Mouse (Mus musculus) retina, adult 2 months (tissue): ENCODE data around the gene Blzf1.

ENCODE experiments used
- DNase-seq: peaks from one replicate; pipeline ENCODE4 v3.0.0-alpha.2; 2012; ENCODE audit warnings: low read depth, low spot score

Gene Blzf1

GRCm38 (mm10) chr1:164294071-164294470 lies 13.2 kb downstream of the Blzf1 start:
- DNase-seq: no peak

GRCm38 (mm10) chr1:164292040-164292439 lies 15.2 kb downstream of the Blzf1 start:
- no peak for DNase-seq

- no peak for DNase-seq
Measured at GRCm38 (mm10) chr1:164287406-164287805, 19.9 kb downstream of the Blzf1 start.

GRCm38 (mm10) chr1:164284007-164284406 lies 23.3 kb downstream of the Blzf1 start:
- no peak for DNase-seq

- DNase-seq: no peak
Measured at GRCm38 (mm10) chr1:164279332-164279731, 28.0 kb downstream of the Blzf1 start.

GRCm38 (mm10) chr1:164276552-164276951 lies 30.7 kb downstream of the Blzf1 start:
- no peak for DNase-seq

- peak; percentile 86 for DNase-seq
Measured at GRCm38 (mm10) chr1:164275455-164275954, 31.8 kb downstream of the Blzf1 start, which contains the start of gene Ccdc181. Gene Ccdc181, plus strand, starts transcription at chr1:164275585.

GRCm38 (mm10) chr1:164273659-164274058 lies 33.6 kb downstream of the Blzf1 start:
- no peak for DNase-seq

- DNase-seq: no peak
Measured at GRCm38 (mm10) chr1:164270941-164271340, 36.3 kb downstream of the Blzf1 start.

- DNase-seq: no peak
Measured at GRCm38 (mm10) chr1:164261553-164261952, 45.7 kb downstream of the Blzf1 start.

- no peak for DNase-seq
Measured at GRCm38 (mm10) chr1:164260171-164261028, 46.9 kb downstream of the Blzf1 start.

- no peak for DNase-seq
Measured at GRCm38 (mm10) chr1:164254836-164255235, 52.5 kb downstream of the Blzf1 start.

GRCm38 (mm10) chr1:164252551-164252950 lies 54.7 kb downstream of the Blzf1 start:
- no peak for DNase-seq

- no peak for DNase-seq
Measured at GRCm38 (mm10) chr1:164251438-164251837, 55.9 kb downstream of the Blzf1 start.

- DNase-seq: no peak
Measured at GRCm38 (mm10) chr1:164250391-164251150, 56.7 kb downstream of the Blzf1 start.

GRCm38 (mm10) chr1:164249332-164249711 lies 58.0 kb downstream of the Blzf1 start:
- DNase-seq: no peak

GRCm38 (mm10) chr1:164248465-164249331 lies 58.6 kb downstream of the Blzf1 start, which contains the start of gene Slc19a2:
Gene Slc19a2, plus strand, starts transcription at chr1:164249046.
- DNase-seq: peak; percentile 96

- no peak for DNase-seq
Measured at GRCm38 (mm10) chr1:164247971-164248370, 59.3 kb downstream of the Blzf1 start.

GRCm38 (mm10) chr1:164247442-164247841 lies 59.8 kb downstream of the Blzf1 start:
- no peak for DNase-seq

- no peak for DNase-seq
Measured at GRCm38 (mm10) chr1:164242809-164243208, 64.5 kb downstream of the Blzf1 start.

- DNase-seq: no peak
Measured at GRCm38 (mm10) chr1:164241494-164241893, 65.8 kb downstream of the Blzf1 start.
